Mouse (Mus musculus) embryonic facial prominence, embryonic 13.5 days (tissue): ENCODE data around the gene Krtap24-1. TPM values are rescaled to one million over a fixed set of nuclear protein-coding genes. Genes with fewer than 3 reads are reported as not detected.

Experiments used
- ATAC-seq: fragments of 200-750 bp; cut with Nextera tagmentation; 2 replicates; pipeline ENCODE4 v1.8.0; 2017; ENCODE audit warnings: low read depth; ENCODE audit not compliant: insufficient number of reproducible peaks, insufficient read depth, low FRiP score, low TSS enrichment
- H3K27ac ChIP-seq: fragments of 300-500 bp; sonication (generic); 2 replicates; pipeline ENCODE4 v1.5.1; 2015; ENCODE audit warnings: moderate library complexity, mild to moderate bottlenecking, inconsistent platforms
- H3K27me3 ChIP-seq: fragments of 300-500 bp; sonication (generic); 2 replicates; pipeline ENCODE4 v1.6.1; 2015; ENCODE audit warnings: mild to moderate bottlenecking, inconsistent platforms
- H3K36me3 ChIP-seq: fragments of 300-500 bp; sonication (generic); 2 replicates; pipeline ENCODE4 v1.6.1; 2015; ENCODE audit warnings: mild to moderate bottlenecking, inconsistent platforms
- H3K4me1 ChIP-seq: fragments of 300-500 bp; sonication (generic); 2 replicates; pipeline ENCODE4 v1.6.1; 2015; ENCODE audit warnings: inconsistent platforms
- H3K4me2 ChIP-seq: fragments of 300-500 bp; sonication (generic); 2 replicates; pipeline ENCODE4 v1.6.1; 2015; ENCODE audit warnings: moderate library complexity, mild to moderate bottlenecking, inconsistent platforms
- H3K4me3 ChIP-seq: fragments of 300-500 bp; sonication (generic); 2 replicates; pipeline ENCODE4 v1.5.1; 2015; ENCODE audit warnings: mild to moderate bottlenecking, inconsistent platforms
- H3K9ac ChIP-seq: fragments of 300-500 bp; sonication (generic); 2 replicates; pipeline ENCODE4 v1.6.1; 2015; ENCODE audit warnings: mild to moderate bottlenecking, inconsistent platforms
- H3K9me3 ChIP-seq: fragments of 300-500 bp; sonication (generic); 2 replicates; pipeline ENCODE4 v1.6.1; 2016; ENCODE audit warnings: inconsistent platforms
- WGBS: fragments of 180-500 bp; shearing (Covaris S2); methylation state at CpG from one replicate; pipeline ENCODE4 v1.1.7; 2015; ENCODE audit warnings: mixed read lengths; 5-methylcytosine and 5-hydroxymethylcytosine counted together
- polyA plus RNA-seq: library from polyadenylated mRNA; unstranded; fragments of >200 nt; fragmentation: Nextera tagmentation; extraction: Ambion mirVana; gene quantifications from 2 replicates; pipeline ENCODE4 v1.2.1, GENCODE M21; 2015

The Krtap24-1 gene
- polyA plus RNA-seq = not detected in 2 replicates

DNA sequence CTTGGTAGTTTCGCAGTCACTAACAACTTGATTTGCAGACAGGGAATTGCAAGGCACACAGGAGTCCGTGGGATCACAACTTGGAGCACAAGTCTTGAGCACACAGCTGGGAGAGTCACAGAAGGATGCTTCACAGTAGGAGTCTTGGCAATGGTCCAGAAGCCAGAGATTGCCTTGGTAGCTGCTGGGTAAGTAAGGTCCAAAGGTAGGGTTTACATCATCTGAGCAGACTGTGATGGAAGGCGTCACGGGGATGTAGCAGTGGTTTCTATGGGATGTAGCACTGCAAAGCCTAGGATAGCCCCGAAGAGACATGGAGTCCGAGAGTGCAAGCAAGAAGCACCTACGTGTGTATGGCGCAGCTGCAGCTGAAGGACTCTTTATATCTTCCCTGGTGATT lies at the start of gene Krtap24-1:
Gene Krtap24-1, minus strand, starts transcription at position 358 of the 400 bp plus-strand sequence.
- H3K9me3 ChIP-seq = no peaks in the 10 kb centered on the region
- no peak for ATAC-seq
- 91% methylated on average over 8 of the region's 8 CpGs for WGBS

DNA sequence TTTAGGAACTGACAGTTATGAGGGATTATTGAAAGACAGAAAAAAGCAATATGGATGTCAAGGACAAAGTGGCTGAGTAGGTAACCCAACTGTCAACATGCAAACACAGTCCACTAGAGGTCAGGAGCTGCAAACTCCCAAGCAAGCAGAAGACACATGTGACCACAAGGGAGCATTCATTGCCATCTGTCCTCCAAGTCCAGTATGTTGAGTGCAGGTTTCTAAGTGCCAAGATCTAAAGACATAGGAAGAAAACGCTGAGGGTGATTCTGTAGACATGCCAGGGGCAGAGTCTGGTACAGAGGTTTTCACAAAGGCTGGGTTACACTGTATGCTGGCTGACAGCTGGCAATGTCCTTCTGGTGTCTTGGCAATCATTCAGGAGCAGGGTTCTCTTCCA lies 45.3 kb upstream of the Krtap24-1 start:
- Histone ChIP-seq H3K36me3 (no peaks in the 10 kb centered on the region), H3K9ac (no peak overlapping the region), H3K4me1 (no peaks in the 10 kb centered on the region), H3K9me3 (no peaks in the 10 kb centered on the region), H3K4me2 (no peak overlapping the region), H3K27me3 (no peaks in the 10 kb centered on the region), H3K27ac (no peak overlapping the region), H3K4me3 (no peak overlapping the region)
- no peak for ATAC-seq
- WGBS = 52% methylated on average over 1 of the region's 1 CpGs

More for the DNA sequence above, at the start of gene Krtap24-1:
- H3K9ac ChIP-seq = no peak within 1 kb of the TSS
- no peak within 1 kb of the TSS for H3K4me2 ChIP-seq
- H3K27ac ChIP-seq = no peak within 1 kb of the TSS
- H3K4me3 ChIP-seq = no peak within 1 kb of the TSS
- H3K36me3 ChIP-seq = no peaks in the 10 kb centered on the region
- no peaks in the 10 kb centered on the region for H3K27me3 ChIP-seq
- no peaks in the 10 kb centered on the region for H3K4me1 ChIP-seq

GRCm38 (mm10) chr16:88651952-88652351 lies 39.9 kb upstream of the Krtap24-1 start:
- Histone ChIP-seq H3K4me1 (no peaks in the 10 kb centered on the region), H3K4me3 (no peak overlapping the region), H3K4me2 (no peak overlapping the region), H3K9me3 (no peaks in the 10 kb centered on the region), H3K9ac (no peak overlapping the region), H3K27me3 (no peaks in the 10 kb centered on the region), H3K27ac (no peak overlapping the region), H3K36me3 (no peaks in the 10 kb centered on the region)
- ATAC-seq = no peak
- 63% methylated on average over 2 of the region's 2 CpGs for WGBS

GRCm38 (mm10) chr16:88651082-88651481 lies 39.0 kb upstream of the Krtap24-1 start:
- H3K4me1 ChIP-seq = no peaks in the 10 kb centered on the region
- no peaks in the 10 kb centered on the region for H3K27me3 ChIP-seq
- ATAC-seq = no peak
- H3K36me3 ChIP-seq = no peaks in the 10 kb centered on the region
- H3K9me3 ChIP-seq = no peaks in the 10 kb centered on the region
- WGBS = 62% methylated on average over 1 of the region's 1 CpGs
- H3K9ac ChIP-seq = no peak overlapping the region
- no peak overlapping the region for H3K27ac ChIP-seq
- no peak overlapping the region for H3K4me2 ChIP-seq
- H3K4me3 ChIP-seq = no peak overlapping the region

DNA sequence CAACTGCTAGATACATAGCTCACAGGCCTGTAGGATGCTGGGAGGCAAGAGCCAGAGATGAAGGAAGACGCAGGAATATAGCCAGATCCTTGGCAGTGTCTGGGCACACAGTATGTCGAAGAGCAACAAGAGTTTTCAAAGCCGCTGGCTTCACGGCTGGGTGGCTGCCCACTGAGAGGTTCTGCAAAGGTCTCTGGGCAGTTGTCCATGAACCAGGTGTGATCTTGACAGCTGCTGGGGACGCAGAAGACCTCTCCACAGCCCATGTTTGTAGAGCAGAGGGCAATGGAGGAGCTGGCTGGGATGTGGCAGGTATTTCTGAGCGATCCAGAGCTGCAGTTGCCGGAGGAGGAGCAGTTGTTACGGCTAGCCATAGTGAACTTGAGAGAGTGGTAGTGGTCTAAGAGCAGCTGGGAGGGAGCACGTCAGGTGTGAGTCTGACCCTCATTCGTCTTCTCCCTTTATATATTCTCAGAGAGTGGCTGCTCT lies 35.3 kb upstream of the Krtap24-1 start, which contains the start of gene Krtap26-1:
Gene Krtap26-1, minus strand, starts transcription at position 439 of the 489 bp plus-strand sequence.
- no peak within 1 kb of the TSS for H3K9ac ChIP-seq
- H3K4me3 ChIP-seq = no peak within 1 kb of the TSS
- no peak within 1 kb of the TSS for H3K4me2 ChIP-seq
- no peaks in the 10 kb centered on the region for H3K36me3 ChIP-seq
- no peaks in the 10 kb centered on the region for H3K4me1 ChIP-seq
- ATAC-seq = no peak
- WGBS = 90% methylated on average over 10 of the region's 10 CpGs
- H3K9me3 ChIP-seq = no peaks in the 10 kb centered on the region
- H3K27ac ChIP-seq = no peak within 1 kb of the TSS
- H3K27me3 ChIP-seq = no peaks in the 10 kb centered on the region

- Histone ChIP-seq H3K4me3 (no peak overlapping the region), H3K27ac (no peak overlapping the region), H3K9ac (no peak overlapping the region), H3K9me3 (no peaks in the 10 kb centered on the region), H3K36me3 (no peaks in the 10 kb centered on the region), H3K4me1 (no peaks in the 10 kb centered on the region), H3K4me2 (no peak overlapping the region), H3K27me3 (no peaks in the 10 kb centered on the region)
- WGBS = 88% methylated on average over 8 of the region's 8 CpGs
- no peak for ATAC-seq
Observed at GRCm38 (mm10) chr16:88646366-88647111, 34.5 kb upstream of the Krtap24-1 start.

DNA sequence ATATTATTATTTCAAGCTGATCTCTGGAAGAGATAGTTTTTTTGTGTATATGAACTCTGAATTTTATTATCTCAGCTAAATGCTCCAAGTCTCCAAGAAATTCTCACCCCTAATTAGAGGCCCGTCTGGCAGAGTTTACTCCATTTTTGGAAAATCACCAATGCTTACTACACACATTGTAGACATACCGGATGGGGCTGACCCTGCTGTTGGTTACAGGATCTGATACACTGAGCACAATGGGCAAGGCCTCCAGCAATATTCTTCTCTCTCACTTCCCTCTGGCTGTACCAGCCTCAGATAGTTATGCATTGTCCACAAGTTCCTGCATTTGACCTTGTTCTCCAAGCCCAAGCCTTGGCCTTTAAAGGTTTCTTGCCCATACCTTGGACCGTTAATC lies 28.0 kb upstream of the Krtap24-1 start:
- H3K27ac ChIP-seq = no peak overlapping the region

GRCm38 (mm10) chr16:88635142-88635541 lies 23.1 kb upstream of the Krtap24-1 start:
- Histone ChIP-seq H3K4me3 (no peak overlapping the region), H3K4me1 (no peaks in the 10 kb centered on the region), H3K36me3 (no peaks in the 10 kb centered on the region), H3K27me3 (no peaks in the 10 kb centered on the region), H3K27ac (no peak overlapping the region), H3K9me3 (no peaks in the 10 kb centered on the region), H3K9ac (no peak overlapping the region), H3K4me2 (no peak overlapping the region)
- WGBS = 40% methylated on average over 4 of the region's 4 CpGs
- ATAC-seq = no peak

More for the DNA sequence above, 28.0 kb upstream of the Krtap24-1 start:
- ATAC-seq = no peak
- H3K4me2 ChIP-seq = no peak overlapping the region
- no peak overlapping the region for H3K9ac ChIP-seq
- 79% methylated on average over 3 of the region's 3 CpGs for WGBS
- no peaks in the 10 kb centered on the region for H3K27me3 ChIP-seq
- no peaks in the 10 kb centered on the region for H3K36me3 ChIP-seq
- H3K4me1 ChIP-seq = no peaks in the 10 kb centered on the region
- no peak overlapping the region for H3K4me3 ChIP-seq
- H3K9me3 ChIP-seq = no peaks in the 10 kb centered on the region

GRCm38 (mm10) chr16:88631474-88631873 lies 19.4 kb upstream of the Krtap24-1 start:
- no peaks in the 10 kb centered on the region for H3K27me3 ChIP-seq
- no peaks in the 10 kb centered on the region for H3K36me3 ChIP-seq
- no peak overlapping the region for H3K27ac ChIP-seq
- no peaks in the 10 kb centered on the region for H3K4me1 ChIP-seq
- WGBS = 76% methylated on average over 4 of the region's 4 CpGs
- no peak for ATAC-seq
- no peak overlapping the region for H3K4me2 ChIP-seq
- H3K4me3 ChIP-seq = no peak overlapping the region
- no peak overlapping the region for H3K9ac ChIP-seq
- H3K9me3 ChIP-seq = no peaks in the 10 kb centered on the region

DNA sequence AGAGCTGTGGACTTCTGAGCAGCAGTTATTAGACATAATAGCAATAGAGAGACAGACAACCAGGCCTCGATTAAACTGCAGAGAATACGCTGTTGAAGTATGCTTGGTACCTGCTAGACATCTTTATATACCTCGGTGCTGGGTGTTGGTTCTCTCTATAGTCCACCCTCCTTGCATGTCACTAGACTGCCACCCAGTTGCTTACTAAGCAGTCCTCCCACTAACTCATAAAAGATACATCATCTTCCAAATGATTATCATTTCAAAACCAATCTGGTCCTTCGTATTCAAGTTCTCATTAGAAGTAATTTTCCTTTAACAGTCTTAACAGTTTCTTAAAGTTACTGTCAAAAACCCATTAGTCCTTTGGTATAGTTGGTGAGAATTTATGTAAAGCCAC lies 15.5 kb upstream of the Krtap24-1 start, which contains the start of gene 2310079G19Rik:
Gene 2310079G19Rik, minus strand, starts transcription at position 101 of the 400 bp plus-strand sequence.
- no peaks in the 10 kb centered on the region for H3K9me3 ChIP-seq
- no peaks in the 10 kb centered on the region for H3K36me3 ChIP-seq
- H3K4me3 ChIP-seq = no peak within 1 kb of the TSS
- H3K27me3 ChIP-seq = no peaks in the 10 kb centered on the region
- H3K4me1 ChIP-seq = no peaks in the 10 kb centered on the region
- no peak within 1 kb of the TSS for H3K9ac ChIP-seq
- ATAC-seq = no peak
- 91% methylated on average over 4 of the region's 4 CpGs for WGBS
- no peak within 1 kb of the TSS for H3K4me2 ChIP-seq
- H3K27ac ChIP-seq = no peak within 1 kb of the TSS

DNA sequence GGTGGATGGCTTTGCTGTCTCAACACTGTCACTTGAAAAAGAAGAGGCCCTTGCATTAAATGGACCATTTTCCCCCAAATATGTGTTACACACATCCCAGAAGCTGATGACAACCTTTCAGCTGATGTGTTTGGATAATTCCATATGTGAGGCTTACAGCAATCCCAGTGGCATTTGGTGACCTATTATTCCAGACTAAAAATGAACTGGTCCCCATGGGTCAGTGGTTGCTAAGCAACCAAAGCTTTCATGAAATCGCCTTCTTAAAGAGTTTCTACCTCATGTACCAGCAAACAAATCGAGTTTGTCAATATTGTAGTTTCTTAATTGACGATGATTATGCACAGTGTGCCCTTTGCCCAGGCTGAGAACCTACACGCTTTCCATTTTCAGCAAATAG lies 633 bp upstream of the Krtap24-1 start:
- H3K4me1 ChIP-seq = no peaks in the 10 kb centered on the region
- H3K27me3 ChIP-seq = no peaks in the 10 kb centered on the region
- no peak overlapping the region for H3K4me2 ChIP-seq
- H3K9ac ChIP-seq = no peak overlapping the region
- ATAC-seq = no peak
- H3K36me3 ChIP-seq = no peaks in the 10 kb centered on the region
- no peaks in the 10 kb centered on the region for H3K9me3 ChIP-seq
- H3K27ac ChIP-seq = no peak overlapping the region
- no peak overlapping the region for H3K4me3 ChIP-seq
- WGBS = 84% methylated on average over 4 of the region's 4 CpGs

- H3K27ac ChIP-seq = no peak overlapping the region
- H3K27me3 ChIP-seq = no peaks in the 10 kb centered on the region
- H3K9ac ChIP-seq = no peak overlapping the region
- no peak overlapping the region for H3K4me2 ChIP-seq
- H3K9me3 ChIP-seq = no peaks in the 10 kb centered on the region
- no peaks in the 10 kb centered on the region for H3K36me3 ChIP-seq
- ATAC-seq = no peak
- peaks cover 8% of the 10 kb centered on the region; the same call in 1 of the 2 replicates for H3K4me1 ChIP-seq
- no peak overlapping the region for H3K4me3 ChIP-seq
- 88% methylated on average over 6 of the region's 6 CpGs for WGBS
Observed at GRCm38 (mm10) chr16:88604570-88604969, 7.5 kb downstream of the Krtap24-1 start.
